Mouse (Mus musculus) monocyte, adult 5-6 weeks (primary cell): Measurements from ENCODE around the gene Cadm2. TPM values are rescaled to one million over a fixed set of nuclear protein-coding genes. Genes with fewer than 3 reads are reported as not detected.

ENCODE experiments used
- ATAC-seq: fragments of 153-309, 156-312 bp; replicated peaks from 2 replicates; pipeline ENCODE4 v1.8.0; 2017; ENCODE audit warnings: mild to moderate bottlenecking; ENCODE audit not compliant: low TSS enrichment, insufficient number of reproducible peaks, severe bottlenecking, poor library complexity, low FRiP score
- total RNA-seq: library from RNA; stranded (forward); fragments of 200-1000, 200-491, 200-594 nt; gene quantifications from 3 replicates; pipeline ENCODE4 v1.2.3, GENCODE M21; 2017

Cadm2 gene
- total RNA-seq: not detected in 3 replicates

DNA sequence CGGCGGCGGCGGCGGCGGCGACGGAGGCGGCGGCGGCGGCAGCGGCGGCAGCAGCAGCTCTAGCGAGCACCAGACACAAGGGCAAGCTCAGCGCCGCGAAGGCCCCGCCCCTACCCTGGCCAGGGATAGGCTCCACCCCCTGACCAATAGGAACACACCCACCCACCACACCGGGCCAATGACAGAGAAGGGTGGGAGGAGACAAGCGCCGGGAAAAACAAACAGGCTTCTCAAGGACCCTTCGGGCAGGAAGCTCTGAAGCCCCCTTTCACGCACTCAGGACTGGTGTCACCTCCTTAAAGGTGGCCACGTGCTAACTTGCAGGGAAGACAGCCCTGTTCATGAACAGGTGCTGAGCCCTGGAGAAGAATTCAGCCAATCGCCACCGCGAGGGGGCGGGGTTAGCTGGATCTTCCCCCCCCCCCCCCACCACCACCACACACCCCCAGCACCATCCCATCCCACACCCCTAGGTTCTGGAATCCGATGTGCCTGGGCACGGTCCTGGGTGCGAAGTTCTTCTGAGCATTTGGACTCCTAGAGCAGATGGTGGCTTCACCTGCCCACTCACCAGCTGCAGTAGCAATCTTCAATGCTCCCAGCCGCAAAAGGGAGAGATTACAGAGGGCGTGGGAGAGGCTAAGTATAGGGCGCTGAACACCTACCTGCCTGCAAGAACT lies at the start of gene Cadm2:
Gene Cadm2, minus strand, starts transcription at position 83 of the 680 bp plus-strand sequence.
- no peak for ATAC-seq

DNA sequence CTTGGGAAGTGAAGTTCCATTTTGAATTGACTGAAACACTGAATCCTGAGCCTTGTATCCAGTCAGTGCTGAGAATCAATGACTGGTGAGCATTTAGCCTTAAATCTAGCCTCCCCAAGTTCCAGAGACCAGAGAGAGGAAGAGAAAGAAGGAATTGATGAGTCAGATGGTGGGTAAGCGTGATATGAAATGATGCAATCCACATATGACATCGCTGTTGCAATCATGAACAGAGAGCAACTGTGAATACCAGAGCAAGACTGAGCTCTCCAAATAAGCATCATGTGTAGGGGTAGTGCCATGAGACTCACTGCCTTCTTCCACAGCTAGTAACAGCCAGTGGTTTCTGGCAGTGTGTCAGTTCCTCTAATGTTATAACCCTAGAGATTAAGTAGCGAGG lies 26.2 kb upstream of the Cadm2 start:
- no peak for ATAC-seq

DNA sequence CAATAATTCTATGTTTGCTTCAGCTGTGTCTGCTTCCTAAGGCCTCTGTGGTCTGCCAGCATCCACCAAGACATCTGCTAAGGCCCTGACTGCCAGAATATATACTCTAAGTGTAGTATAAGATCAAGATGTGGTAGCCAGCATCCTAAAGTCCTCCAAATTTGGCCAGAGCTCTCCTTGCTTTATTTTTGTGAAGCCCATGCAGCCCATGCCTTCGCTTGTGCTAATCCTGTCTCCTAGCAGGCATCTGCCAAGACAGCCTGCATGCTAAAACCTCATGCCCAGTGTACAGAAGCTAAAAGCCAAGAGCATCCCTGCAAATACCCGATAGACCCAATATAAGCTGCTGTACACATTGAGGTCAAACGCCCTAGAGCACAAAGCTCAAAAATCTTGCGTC lies 22.9 kb upstream of the Cadm2 start:
- no peak for ATAC-seq

DNA sequence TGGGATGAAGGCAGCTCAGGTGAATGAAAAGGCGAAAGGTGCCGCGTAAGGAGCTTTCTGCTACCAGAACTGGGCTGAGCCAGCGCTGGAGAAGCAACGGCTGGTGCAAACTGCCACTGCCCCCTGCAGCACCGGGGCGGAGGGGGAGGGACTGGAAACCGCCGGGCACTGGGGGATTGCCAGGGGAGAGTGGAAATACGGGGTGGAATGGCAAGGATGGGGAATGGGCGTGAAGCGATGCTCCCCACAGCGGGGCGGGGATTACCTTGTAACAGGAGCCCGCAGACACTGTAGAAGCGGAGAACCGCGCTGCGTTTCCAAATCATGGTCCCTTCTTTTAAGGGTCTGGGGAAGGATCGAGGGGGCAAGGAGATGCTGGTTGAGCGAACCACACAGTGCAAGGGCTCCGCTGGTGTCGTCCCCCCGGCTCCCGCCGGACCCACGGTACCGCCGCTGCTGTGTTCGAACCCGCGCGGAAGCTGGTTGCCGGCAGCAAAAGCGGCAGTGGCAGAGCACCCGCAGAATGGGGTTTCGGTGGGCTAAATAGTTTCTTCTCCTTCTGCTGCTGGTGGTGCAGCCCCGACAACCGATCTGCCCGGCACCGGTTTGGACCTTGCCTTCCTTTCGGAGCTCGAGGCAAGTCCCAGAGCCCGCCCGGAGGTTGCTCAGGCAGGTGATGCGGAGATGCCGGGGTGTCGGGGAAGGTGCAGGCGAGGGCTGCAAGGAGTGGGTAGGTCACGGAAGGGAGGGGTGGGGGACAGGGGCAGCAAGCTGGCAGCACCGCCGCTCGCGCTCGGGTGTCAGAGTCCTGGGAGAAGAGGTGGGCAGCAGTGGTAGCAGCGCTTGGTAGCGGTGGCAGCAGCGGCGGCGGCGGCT lies 564 bp downstream of the Cadm2 start:
- no peak for ATAC-seq

DNA sequence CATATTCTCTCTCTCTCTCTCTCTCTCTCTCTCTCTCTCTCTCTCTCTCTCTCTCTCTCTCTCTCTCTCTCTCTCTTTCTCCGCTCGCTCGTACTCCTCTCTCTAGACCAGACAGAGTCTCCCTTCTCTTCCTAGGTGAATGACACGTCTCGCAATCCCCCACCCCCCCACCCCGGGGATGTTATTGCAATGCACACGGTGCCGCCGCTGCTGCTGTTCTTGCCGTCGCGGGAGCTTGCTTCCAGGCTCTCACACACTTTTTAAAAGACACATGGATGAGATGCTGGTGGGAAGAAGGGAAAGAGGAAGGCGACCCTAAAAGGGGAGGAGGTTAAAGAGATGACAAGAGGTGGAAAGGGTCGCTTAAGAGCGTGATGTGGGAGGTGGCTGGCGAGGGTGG lies 1.3 kb downstream of the Cadm2 start:
- no peak for ATAC-seq

DNA sequence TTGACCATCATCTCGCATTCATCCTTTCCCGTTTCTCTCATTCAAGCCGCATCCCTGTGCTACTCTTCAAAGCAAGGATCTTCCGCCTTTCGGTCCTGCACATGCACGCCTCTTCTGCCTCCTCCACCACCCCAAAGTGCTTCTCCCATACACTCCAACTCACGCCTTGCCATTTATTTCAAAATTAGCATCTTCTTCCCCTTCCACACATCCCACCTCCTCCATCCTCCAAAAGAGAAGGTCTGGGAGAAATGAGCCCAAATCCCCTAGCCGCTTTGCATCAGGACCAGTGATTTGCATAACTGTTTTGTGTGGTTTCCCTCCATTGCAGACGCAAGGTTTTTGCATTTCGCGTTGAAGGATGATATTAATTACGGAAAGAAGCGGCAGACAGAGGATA lies 1.9 kb downstream of the Cadm2 start:
- ATAC-seq: no peak

DNA sequence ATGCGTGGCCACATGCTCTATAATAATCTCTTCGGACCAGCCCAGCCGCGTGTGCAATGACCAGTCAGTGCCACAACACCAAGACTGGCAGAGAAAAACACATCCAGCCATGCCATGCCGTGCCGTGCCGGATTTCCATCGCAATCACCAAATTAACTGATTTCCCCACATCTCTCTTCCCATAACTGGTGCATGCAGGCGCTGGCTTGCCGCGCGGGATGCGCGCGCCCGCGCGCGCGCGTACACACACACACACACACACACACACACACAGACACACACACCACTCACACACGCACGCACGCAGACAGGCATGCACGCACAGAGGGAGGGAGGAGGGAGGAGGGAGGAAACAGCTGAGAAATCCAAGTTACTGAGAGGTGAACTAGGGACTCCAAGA lies 2.9 kb downstream of the Cadm2 start:
- ATAC-seq: no peak

DNA sequence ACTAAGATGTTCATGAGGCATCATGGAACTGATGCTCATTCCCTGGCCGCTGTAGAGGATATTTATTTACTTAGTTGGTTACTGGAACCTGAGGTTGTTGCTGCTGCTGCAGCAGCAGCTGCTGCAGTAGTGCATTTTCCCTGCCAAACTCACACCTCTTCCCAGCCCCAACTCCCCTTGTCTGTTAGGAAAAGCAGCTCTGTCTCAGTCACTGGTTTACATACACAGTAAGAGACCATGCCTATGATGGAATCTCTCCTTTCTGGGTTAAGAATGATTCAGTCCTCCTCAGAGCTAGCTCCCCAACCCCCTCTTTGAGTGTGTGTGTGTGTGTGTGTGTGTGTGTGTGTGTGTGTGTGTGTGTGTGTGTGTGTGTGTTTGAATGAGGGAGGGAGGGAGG lies 3.5 kb downstream of the Cadm2 start:
- ATAC-seq: no peak

DNA sequence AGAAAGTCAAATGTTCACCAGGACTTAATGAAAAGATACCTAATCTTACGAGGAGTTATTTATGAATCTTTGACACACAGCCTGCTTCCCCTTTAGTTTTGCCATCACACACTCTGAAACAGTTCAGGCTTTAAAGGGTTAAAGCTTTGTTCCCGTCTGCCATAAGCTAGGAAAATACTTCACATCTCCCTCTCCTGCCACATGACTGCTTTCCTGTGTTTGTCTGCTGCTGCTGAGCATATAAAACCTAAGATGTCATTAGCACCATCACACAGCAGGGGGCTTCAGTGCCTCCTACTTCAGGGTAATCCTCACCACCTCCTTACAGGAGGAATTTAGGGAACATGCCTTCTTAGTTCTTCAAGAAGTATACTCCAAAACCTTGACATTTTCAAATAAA lies 6.8 kb downstream of the Cadm2 start:
- ATAC-seq: no peak

DNA sequence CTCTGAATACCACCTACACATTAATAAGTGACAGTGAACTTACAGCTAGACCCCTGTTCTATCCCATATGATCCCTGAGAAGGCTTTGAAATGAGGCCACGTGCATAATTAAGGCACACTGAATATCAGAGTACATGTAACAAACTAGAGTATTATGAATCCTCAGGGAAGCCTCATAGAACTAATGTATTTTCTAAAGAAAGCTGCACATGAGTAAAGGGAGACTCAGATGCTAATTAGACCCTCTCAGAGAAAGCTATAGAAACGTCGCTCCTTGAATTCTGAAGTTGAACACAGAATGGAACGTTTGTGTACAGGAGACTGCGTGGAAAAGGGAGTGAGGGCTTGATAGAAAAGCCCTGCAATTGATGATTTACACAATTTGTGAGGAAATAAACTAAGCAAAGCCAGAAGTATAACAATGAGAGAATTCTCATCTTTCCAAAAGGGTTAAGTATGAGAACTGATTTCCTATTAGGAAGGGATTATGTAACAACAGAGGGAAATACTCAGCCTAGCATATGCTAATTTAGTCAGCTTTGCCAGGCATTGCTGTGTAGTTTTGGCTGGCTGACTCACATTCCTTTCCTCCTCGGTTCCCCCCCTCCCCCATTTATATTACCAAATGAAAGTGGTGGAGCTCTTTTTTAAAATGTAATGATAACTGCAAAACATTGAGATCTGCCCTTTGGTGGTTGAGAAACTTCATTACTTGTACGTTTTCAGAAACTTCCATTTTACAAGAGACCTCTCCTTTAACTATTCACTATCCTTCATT lies 9.6 kb downstream of the Cadm2 start:
- no peak for ATAC-seq

DNA sequence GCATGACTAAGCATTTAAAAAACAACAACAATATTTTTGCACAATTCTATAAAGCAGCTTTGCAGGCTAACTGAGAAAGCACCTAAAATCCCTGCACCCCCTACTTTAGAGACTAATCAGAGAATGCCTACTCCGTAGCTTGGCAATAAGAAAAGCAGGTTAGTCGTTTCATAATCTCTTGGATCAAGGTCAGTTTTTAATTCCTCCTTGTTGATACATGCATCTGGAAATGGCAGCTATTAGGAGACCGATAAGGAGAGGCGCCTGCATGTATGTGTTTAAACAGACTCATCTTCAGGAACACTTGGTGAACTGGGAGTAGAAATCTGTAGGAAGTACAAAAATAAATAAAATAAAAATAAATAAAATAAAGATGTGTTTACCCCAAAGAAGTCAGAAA lies 11.6 kb downstream of the Cadm2 start:
- ATAC-seq: no peak

DNA sequence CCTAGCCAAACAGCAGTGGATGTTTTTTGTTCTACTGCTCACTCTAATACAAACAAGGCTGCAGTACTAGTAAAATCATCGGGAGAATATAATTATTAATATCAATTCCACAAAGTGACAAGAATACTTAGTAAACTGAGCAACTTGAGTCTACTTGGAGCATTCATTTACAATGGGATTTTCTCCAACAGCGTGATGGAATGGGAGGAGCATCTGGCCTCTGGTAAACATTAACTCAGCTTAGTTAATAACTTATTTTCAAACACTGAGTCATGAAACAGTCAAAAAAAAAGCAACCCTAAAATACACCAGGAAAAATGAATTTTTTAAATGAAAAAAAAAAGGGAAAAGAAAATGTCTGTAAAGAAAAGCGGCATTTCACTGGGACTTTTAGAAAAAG lies 12.2 kb downstream of the Cadm2 start:
- ATAC-seq: no peak

DNA sequence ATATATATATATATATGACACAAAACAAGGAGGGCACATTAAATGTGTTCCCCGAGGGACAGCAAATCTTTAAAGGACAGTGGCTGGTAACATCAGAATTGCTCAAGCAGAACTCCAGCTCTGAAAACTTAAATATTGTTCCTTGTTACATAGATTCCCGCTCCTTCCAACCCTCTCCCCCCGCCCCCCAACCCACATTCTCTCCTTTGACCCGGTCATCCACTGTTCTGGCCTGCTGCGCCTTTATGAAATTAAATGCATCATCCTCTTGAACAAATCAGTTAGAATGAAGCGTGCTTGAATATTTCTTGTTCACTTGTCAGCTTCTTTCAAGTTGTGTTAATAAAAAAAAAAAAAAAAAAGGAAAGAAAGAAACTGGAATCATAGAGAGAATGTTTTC lies 15.0 kb downstream of the Cadm2 start:
- ATAC-seq: no peak

DNA sequence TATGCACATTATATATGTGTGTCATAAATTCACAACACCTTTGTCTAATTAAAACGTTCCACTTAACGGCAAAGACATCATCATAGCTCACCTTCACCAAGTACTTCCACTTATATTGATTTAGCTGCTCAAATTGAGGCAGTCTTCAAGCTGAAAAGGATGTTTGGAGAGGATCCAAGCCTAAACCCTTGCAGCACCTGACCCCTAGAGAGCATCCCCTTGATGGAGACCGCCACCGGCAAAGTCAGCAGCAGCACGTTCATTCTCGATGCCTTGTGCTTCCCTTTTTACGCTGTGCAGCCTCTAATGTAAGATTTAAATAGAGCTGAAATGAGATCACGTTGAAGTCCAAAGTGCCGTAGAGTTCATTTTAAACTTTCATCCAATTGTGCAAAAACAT lies 20.7 kb downstream of the Cadm2 start:
- no peak for ATAC-seq

DNA sequence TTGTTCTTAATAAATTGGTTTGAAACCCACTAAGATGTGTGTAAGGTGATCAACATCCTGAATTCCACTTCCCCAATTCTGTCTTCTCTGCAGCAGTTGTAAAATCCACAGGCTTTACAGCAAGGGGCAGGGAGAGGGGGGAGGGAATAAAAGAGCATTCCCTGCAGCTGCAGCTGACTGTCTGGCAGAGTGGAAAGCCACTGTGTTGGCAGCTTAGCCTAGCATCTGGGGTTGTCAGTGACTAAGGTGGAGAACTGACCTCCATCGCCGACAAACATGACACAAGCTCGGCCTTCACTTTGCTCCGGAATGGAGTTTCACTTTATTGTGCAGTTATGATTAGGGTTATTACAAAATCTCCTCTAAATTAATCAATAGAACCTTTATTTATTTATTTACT lies 21.9 kb downstream of the Cadm2 start:
- ATAC-seq: no peak

DNA sequence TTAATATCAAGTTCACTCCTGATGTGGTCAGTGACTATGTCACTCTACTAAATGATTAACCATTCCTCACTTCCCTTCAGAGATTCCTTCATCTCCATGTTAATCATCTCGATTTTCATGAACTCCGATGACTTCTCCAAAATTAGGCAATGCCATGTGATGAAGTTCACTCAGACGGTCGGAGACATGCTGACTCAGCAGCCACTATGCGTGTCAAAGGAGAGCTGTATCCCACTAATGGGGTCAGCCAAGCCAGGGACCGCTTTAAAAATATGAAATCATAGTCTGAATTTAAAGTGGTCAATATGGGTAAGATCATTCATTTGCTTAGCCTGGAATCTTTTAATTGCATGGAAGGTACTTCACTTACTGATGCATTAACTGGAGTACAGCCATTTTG lies 29.7 kb downstream of the Cadm2 start:
- ATAC-seq: no peak

DNA sequence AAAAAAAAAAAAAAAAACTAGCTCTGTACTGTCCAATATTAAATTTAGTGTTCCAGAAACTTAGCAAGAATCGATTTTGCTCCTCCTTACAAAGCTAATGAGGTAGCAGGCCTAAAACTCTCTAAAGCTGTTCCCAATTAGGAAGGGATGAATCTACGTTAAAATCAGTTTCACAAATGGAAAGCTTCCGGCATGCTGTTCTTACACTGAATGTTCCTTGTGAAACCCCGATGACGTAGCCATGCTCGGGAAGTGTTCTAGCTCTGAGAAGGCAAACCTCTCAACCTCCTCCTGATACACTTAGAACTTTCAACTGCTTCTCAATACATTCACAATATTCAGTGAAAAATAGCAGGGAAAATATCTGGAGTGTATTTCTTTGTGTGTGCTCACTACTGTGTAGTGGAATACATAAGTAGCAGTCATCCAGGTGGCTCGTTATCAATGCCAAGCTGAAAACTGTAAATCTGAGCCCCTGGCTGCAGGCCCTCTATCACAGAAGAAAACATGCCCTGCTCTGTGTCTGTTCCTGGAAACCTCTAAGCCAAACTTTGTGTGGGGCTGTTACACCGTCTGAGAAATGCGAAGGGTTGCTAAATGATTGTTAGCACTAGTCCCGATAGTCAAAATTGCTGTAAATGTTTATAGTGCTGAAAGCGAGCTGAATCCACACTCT lies 41.7 kb downstream of the Cadm2 start:
- no peak for ATAC-seq

DNA sequence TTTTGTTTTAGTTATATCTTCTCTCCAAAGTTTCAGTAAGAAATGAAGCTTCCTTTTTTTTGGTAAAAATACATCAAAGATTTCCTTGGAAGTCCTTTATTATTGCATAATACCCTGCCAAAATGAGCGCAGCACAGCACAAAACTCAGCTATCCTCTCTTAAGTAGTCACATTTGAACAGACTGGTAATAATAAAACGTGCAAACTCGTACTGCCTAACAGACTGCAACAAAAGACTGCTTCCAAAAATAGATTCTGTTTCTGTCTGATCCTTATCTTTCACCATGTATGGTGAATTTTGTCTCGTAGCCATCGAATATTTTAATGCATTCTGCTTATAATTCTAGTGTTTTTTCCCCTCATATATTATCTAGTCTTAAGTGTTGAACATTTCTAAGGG lies 45.2 kb downstream of the Cadm2 start:
- no peak for ATAC-seq

DNA sequence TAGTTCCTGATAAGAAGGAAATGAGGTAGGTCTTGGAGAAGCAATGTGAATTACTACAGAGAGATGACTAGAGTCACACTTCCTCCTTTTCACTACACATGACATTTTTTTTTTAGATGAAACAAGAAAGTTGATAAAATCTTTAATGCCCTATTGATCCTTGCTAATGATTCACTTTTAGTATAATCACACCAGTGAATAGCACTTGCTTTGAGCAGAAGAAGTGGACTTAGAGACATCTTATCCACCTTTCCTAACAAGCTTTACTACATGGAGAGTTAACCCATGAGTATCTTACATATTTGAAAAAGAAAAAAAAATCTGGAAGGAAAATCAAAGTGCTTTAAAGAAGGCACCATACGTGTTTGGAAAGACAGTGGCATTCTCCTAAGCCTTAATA lies 93.7 kb downstream of the Cadm2 start:
- no peak for ATAC-seq
